Mouse (Mus musculus): ENCODE measurements at regions not wholly inside any gene's neighbourhood (a gene's known extent, or its start where the extent isn't known, plus 50 kb on each side); places are given as distances from the start of the nearest gene placed in this dataset.

DNA sequence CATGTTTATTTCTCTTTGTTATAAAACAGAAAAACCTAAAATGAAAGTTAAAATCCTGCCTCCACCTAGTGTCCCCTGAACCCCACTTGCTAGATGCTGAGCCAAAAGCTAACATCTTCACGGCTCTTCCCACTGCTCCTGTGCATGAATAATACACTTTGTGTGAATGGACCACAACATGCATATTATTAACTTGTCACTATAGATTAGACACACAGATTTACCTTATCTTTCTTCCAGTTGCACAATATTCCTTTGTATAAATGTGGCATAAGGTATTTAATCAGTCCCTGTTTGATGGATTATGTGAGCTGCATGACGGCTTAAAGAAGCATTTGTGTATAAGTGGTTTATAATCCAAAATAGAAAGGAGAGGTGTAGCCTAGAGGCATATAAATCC, 248.1 kb downstream of the Tle4 start:
- no peak for TF ChIP-seq CTCF (IDR thresholded peaks at IDR 0.05; ENCODE audit: borderline replicate concordance, insufficient read depth, low read length)
- TF ChIP-seq POLR2A (IDR thresholded peaks at IDR 0.05; ENCODE audit: low read depth, low read length): no peak
